Mouse (Mus musculus): ENCODE results near the gene Lnx1.

Gene Lnx1

GRCm38 (mm10) chr5:74697534-74697933 is 5.2 kb downstream of the Lnx1 start:
- in situ Hi-C loops (cut with MboI, MseI) = no loop called here

- in situ Hi-C loops (cut with MboI, MseI) = no loop called here
These were observed 8.3 kb downstream of the Lnx1 start for GRCm38 (mm10) chr5:74694390-74694801.

GRCm38 (mm10) chr5:74693836-74694235 is 8.9 kb downstream of the Lnx1 start:
- in situ Hi-C loops (cut with MboI, MseI) = no loop called here

GRCm38 (mm10) chr5:74692411-74693090 is 10.2 kb downstream of the Lnx1 start:
- in situ Hi-C loops (cut with MboI, MseI) = no loop called here

- in situ Hi-C loops (cut with MboI, MseI) = no loop called here
These were observed 13.9 kb downstream of the Lnx1 start for GRCm38 (mm10) chr5:74688822-74689221.

- in situ Hi-C loops (cut with MboI, MseI) = no loop called here
These were observed 17.8 kb downstream of the Lnx1 start for GRCm38 (mm10) chr5:74684944-74685343.

GRCm38 (mm10) chr5:74683832-74684231 is 18.9 kb downstream of the Lnx1 start:
- in situ Hi-C loops (cut with MboI, MseI) = no loop called here

GRCm38 (mm10) chr5:74682735-74683134 is 20.0 kb downstream of the Lnx1 start:
- in situ Hi-C loops (cut with MboI, MseI) = no loop called here

GRCm38 (mm10) chr5:74679631-74680030 is 23.1 kb downstream of the Lnx1 start:
- in situ Hi-C loops (cut with MboI, MseI) = no loop called here

- in situ Hi-C loops (cut with MboI, MseI) = no loop called here
These were observed 24.0 kb downstream of the Lnx1 start for GRCm38 (mm10) chr5:74678693-74679092.

GRCm38 (mm10) chr5:74677399-74678338 is 25.0 kb downstream of the Lnx1 start:
- in situ Hi-C loops (cut with MboI, MseI) = no loop called here

GRCm38 (mm10) chr5:74672556-74672955 is 30.2 kb downstream of the Lnx1 start:
- in situ Hi-C loops (cut with MboI, MseI) = no loop called here

- in situ Hi-C loops (cut with MboI, MseI) = no loop called here
These were observed 31.8 kb downstream of the Lnx1 start for GRCm38 (mm10) chr5:74670877-74671276.

- in situ Hi-C loops (cut with MboI, MseI) = no loop called here
These were observed 32.8 kb downstream of the Lnx1 start for GRCm38 (mm10) chr5:74669925-74670324.

- in situ Hi-C loops (cut with MboI, MseI) = no loop called here
These were observed 33.8 kb downstream of the Lnx1 start for GRCm38 (mm10) chr5:74668956-74669355.

- in situ Hi-C loops (cut with MboI, MseI) = no loop called here
These were observed 40.1 kb downstream of the Lnx1 start for GRCm38 (mm10) chr5:74662618-74663017.

- in situ Hi-C loops (cut with MboI, MseI) = no loop called here
These were observed 40.8 kb downstream of the Lnx1 start for GRCm38 (mm10) chr5:74661734-74662560.

- in situ Hi-C loops (cut with MboI, MseI) = no loop called here
These were observed 42.9 kb downstream of the Lnx1 start for GRCm38 (mm10) chr5:74659856-74660255.

GRCm38 (mm10) chr5:74659281-74659680 is 43.4 kb downstream of the Lnx1 start:
- in situ Hi-C loops (cut with MboI, MseI) = no loop called here

GRCm38 (mm10) chr5:74657930-74658329 is 44.8 kb downstream of the Lnx1 start:
- in situ Hi-C loops (cut with MboI, MseI) = no loop called here

- in situ Hi-C loops (cut with MboI, MseI) = no loop called here
These were observed 46.3 kb downstream of the Lnx1 start for GRCm38 (mm10) chr5:74656410-74656809.

- in situ Hi-C loops (cut with MboI, MseI) = no loop called here
These were observed 48.2 kb downstream of the Lnx1 start for GRCm38 (mm10) chr5:74654527-74654926.

Measured in regulatory T cell (primary cell).